Mouse (Mus musculus) ZHBTc4 (cell line): Measurements from ENCODE around the gene Vmn1r6.
"Not testable (repeated sequence)": the region's sequence is repeated elsewhere in the genome, so short reads cannot be mapped to it uniquely, and the experiment has no call there.

ENCODE experiments used
- DNase-seq: peaks from one replicate; pipeline ENCODE4 v3.0.0-alpha.2; 2011; ENCODE audit warnings: low read depth, low spot score

Gene Vmn1r6

GRCm38 (mm10) chr6:56996943-56997342 lies at the start of gene Vmn1r6:
Gene Vmn1r6, plus strand, starts transcription at chr6:56997243.
- DNase-seq, result no peak

DNA sequence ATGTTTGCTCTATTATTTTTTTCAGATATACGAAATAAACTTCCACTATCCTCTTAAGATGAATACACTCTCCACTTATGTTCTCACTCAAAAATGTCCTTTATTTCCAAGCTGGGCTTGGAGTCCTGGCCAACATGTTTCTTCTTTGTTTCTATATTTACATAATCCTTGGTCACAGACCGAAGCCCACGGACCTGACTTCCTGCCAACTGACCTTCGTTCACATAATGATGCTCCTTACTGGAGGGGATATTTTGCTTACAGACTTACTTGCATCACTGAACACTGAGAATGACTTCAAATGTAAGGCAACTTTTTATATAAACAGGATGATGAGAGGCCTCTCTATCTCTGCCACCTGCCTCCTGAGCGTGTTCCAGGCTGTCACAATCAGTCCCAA lies 40.6 kb upstream of the Vmn1r6 start:
- no peak for DNase-seq

- no peak for DNase-seq
These were observed 27.1 kb upstream of the Vmn1r6 start, which contains the start of gene Vmn1r5 for GRCm38 (mm10) chr6:56969973-56970372. Gene Vmn1r5, plus strand, starts transcription at chr6:56970273.

DNA sequence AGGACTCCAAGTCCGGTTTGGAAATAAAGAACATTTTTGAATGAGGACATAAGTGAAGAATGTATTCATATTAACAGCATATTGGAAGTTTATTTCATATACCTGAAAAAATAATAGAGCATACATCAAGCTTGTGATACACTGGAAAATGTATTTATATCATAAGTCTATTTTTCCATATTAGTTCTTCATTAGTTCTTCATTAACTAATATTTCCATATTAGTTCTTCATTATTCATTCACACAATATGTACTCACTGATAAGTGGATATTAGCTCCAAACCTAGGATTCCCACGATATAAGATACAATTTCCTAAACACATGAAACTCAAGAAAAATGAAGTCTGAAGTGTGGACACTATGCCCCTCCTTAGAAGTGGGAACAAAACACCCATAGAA lies 28.2 kb downstream of the Vmn1r6 start, which contains the start of gene Vmn1r7:
TSS of gene Vmn1r7 (minus strand) at position 101 of the 400 bp plus-strand sequence.
- DNase-seq, result not testable (repeated sequence)

- DNase-seq, result no peak
These were observed 34.9 kb downstream of the Vmn1r6 start, which contains the start of gene Vmn1r8 for GRCm38 (mm10) chr6:57031984-57032383. Gene Vmn1r8, plus strand, starts transcription at chr6:57032284.

GRCm38 (mm10) chr6:57034674-57035073 lies 37.6 kb downstream of the Vmn1r6 start:
- DNase-seq, result no peak
